Mouse (Mus musculus): ENCODE data around the gene Fam213b. TPM values are rescaled to one million over a fixed set of nuclear protein-coding genes. Genes with fewer than 3 reads are reported as not detected.

The Fam213b gene
- total RNA-seq, 2 experiments from 2014 or later = 54.8 to 58.7 TPM

DNA sequence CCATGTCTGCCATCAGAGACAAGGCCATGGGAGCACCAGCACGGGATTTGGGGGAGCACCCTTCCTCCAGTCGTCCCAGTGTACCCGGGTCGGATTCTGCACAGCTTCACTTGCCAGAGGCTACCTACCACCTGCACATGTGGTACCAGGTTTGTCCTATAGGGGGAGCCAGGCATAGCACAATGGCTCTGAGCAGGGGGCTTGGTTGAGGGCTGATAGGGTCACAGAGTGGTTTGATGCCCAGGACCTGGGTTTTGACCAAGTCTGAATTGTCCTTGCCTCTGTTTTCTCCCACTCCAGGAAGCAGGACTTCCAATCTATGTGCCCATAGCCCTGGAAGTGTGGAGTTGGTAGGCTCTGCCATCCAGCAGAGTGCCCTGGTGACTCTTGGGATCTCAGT, 26.5 kb upstream of the Fam213b start:
- no peak for DNase-seq (ENCODE audit: low spot score in 2 of 2)

- no peak for DNase-seq (ENCODE audit: low spot score in 2 of 2)
Observed at GRCm38 (mm10) chr4:154922931-154923330, 24.0 kb upstream of the Fam213b start.

DNA sequence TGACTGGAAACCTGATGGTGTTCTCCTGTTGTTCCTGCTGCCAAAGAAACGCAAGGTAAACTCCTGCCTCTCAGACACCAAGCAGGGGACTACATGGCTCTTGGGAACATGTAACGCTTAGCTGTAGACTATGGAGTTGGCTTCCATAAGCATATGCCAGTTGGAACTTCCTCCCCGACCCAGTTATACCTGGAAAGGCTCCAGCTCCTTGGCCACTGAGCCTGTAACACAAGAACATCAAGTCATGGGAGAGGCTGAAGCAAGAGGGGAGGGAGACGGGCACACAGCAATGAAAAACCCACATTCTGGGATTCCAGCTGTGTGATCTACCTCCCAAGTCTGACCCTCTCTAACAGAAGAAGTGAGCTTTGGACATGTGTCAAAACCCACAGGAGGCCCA, 23.4 kb upstream of the Fam213b start:
- DNase-seq (ENCODE audit: low spot score in 2 of 2) = no peak

DNA sequence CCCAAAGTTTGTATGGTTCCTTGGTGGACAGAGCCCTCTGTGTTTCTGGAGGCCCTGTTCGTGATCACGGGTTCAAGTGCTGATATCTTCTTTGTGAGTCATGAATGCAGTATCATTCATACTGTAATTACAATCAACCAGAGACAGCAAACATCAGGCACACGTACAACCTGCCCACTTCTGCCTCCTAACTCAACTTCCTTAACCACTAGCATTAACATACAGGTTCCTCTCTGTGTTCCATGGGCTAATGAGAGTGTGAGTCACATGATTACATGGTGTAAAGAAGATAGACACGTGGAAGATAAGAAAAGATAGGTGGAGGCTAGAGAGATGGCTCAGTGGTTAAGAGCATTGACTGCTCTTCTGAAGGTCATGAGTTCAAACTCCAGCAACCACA, 17.7 kb upstream of the Fam213b start:
- DNase-seq (ENCODE audit: low spot score in 2 of 2) = no peak

DNA sequence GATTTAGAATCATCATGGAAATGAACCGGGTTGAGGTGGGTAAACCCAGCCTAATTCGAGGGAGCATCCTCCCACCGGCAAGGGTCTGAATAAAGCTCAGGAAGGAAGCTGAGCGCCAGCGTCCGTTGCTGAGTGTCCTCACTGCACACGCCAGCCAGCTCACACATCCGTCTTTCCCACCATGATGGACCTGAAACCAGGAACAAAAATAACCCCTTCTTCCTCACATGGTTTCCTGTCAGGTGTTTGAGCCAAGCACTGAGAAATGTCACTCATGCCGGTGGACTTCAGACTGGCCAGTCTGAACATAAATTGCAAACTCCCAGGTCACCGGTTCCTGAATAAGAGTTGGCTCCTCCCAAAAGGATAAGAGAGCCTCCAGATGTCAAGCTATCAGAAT, 16.4 kb upstream of the Fam213b start:
- no peak for DNase-seq (ENCODE audit: low spot score in 2 of 2)

GRCm38 (mm10) chr4:154914707-154915106, 15.8 kb upstream of the Fam213b start:
- no peak for DNase-seq (ENCODE audit: low spot score in 2 of 2)

DNA sequence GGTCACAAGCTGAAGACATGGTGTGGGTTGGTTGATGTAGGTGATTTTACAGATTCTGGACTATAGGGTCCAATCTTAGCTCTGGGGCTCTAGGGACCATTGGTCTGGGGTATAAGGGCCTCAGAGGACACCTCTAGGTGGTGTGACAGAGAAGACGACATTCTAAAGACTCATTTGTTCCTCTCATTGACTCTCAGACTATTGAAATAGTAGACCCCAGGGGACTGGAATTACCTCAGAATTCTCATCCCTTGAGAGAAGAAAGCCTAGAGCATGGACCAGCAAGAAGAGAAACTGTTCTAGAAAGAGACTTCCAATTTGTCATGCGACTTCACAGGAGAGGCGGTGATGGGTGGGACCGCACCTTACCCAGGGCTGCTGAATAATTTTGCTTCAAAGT, 15.3 kb upstream of the Fam213b start:
- no peak for DNase-seq (ENCODE audit: low spot score in 2 of 2)

DNA sequence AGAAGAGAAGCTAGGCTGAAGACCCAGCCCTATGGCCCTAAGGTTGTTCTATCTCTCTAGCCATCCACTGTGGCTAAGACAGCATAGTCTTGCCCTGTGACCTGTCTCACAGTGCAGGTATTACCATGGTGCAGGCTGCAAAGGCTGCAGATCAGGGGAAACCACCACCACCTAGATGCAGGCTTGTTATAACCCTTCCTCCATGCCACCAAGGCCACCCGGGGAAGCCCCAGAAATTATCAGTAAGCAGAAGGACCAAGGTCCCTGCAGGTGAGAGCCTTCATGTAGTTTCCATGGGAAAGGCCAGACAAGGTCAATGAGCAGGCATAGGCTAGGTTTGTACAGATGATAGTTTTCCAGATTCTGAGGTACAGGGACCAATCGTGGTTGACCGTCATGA, 14.9 kb upstream of the Fam213b start:
- DNase-seq (ENCODE audit: low spot score in 2 of 2) = no peak

DNA sequence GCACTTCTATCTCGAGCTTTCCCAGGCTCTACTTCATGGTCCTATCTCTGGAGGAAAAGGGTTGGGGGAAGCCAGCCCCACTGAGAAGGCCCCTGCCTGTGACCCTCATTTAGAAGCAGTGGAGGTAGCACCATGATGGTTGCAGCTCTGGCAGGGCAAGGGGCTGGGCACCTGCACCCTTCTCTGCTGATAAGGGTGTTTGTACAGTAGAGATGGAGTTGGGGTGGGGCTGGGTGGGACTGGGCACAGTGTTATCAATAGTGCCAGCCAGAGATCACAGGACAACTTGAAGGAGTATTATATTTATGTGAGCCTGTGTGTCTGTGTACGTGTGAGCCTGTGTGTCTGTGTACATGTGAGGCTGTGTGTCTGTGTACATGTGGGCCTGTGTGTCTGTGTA, 12.7 kb upstream of the Fam213b start:
- no peak for DNase-seq (ENCODE audit: low spot score in 2 of 2)

DNA sequence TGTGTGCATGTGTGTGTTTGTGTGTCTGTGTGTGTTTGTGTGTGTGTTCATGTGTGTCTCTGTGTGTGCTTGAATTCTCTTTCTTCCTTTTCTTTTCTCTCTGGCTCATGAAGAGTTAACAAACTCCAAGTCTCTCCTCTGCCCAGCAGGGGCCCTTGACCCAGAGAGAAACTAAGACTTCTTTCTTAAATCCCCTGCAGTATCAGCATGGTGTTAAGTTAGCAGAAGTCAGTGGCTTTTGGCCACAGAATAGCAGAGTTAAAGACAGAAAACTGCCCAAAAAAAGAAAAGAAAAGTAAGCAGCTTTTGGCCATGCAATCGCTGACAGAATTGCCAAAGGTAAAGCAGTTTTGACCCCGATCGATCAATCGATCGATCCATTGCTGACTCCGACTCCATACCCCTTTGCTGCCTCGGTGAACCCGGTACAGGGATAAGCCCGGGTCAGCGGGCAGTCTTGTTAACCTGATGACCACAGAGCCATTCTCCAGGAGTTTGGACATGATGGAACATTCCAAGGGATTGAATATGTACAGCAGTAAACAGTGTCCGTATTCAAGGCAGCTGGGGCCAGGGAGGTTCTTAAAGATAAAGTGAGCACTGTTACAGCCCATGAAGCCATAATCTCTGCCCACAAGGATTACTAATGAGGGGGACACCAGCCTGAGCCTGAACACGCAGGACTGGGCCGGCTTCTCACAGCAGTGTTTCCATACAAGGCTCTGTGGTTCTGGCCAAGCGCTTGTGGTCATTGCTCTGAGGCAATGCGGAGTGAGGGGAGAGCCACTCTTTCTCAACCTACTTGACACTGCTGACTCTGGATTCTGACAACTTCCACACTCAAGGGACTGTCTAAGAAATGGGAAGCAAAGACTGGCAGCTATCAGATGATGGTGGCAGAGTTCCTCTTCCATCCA, 11.9 kb upstream of the Fam213b start:
- no peak for DNase-seq (ENCODE audit: low spot score in 2 of 2)

GRCm38 (mm10) chr4:154908490-154908889, 9.6 kb upstream of the Fam213b start:
- DNase-seq (ENCODE audit: low spot score in 2 of 2) = no peak

DNA sequence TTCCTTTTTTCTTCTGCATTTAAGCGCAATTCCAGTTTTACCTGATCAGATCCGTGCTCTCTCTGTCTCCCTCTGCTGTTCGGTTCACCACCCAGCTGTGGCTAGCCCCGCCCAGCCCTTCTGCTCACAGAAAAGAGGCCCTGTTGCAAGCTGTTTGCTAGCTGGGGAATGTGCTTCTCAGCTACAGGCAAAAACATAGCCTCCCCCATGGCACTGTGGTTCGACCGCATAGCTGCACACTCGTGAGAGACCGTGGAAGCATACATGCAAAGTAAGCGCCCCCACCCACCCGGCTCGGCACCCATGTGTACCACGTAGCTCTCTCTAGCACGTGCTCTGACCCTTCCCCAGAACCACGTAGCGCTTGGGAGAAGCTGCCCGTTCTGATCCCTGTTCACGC, 8.9 kb upstream of the Fam213b start:
- peak; percentile 50 to 76 for DNase-seq (ENCODE audit: low spot score in 2 of 2)

- DNase-seq (ENCODE audit: low spot score in 2 of 2) = peak; percentile 79 to 92
Observed at GRCm38 (mm10) chr4:154904185-154905071, 5.5 kb upstream of the Fam213b start.

DNA sequence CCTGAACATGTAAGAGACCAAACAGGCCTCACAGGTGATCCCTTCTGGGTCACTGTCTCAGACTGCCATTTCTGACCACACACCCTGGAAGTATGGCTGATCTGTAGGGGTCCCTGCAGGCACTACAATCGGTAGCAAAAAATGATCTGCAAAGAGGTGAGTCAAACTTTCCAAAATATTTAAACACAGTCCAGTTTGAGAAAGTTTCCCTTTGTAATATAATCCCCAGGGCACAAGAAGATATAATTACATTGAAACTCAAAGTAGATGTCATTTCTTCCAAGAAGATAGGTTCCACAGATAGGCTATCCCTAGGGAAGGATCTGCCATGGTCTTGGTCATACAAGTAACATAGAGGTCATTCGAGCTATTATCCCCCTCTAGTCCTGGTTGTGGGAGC, 3.4 kb upstream of the Fam213b start:
- DNase-seq (ENCODE audit: low spot score in 2 of 2) = no peak

DNA sequence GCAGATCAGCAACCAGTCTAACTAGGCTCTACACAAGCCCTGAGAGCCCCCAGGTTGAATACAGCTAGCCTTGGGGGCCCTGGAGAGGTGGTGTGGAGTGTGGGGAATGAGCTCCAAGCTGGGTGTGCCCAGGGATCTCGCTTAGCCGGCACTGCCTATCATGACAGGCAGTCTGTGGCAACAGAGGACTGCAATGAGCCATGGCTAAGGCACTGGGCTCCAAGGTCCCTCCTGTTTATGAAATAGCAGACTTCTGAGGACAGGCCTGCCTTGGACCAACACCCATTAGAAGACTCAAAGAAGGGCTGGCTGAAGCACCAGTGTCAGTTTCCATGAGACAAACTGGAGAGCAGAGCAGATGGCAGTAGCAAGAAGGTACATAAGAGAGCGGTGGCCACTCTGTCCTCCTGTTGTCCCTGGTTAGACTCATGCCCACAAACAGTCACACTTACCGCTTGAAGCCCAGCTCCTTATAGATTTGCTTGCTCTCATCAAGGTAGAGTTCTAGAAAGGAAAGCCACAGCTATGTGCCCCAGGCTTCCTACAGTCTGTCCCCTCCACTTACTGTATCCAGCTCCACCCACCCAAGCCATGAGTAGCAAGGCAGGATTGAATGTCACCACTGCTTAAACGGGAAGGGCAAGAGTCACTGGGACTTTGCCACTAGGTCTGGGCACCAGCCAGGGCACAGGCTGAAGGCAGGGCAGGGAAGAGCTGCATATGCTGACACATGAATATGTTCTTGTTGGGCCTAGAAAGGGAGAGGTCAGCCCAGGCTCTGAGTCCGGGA, 1.1 kb downstream of the Fam213b start:
- no peak for DNase-seq (ENCODE audit: low spot score in 2 of 2)

DNA sequence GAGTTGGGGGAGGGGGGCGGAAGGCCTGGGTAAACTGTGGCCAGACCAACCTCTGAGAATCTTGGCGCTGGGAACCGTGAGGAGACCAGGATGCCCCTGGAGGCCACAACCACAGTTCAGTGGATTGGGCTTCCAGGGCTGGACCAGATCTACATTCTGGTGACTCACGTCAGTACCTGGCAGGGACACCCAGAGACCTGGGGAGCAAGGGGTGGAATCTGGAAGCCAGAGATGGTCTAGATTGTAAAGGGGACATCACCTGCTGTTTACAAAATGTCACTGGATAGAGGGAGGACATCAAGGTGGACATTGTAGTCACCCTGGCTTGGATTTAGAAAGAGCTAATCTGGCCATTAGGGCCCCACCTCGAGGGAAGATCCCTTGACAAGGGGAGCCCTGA, 3.4 kb downstream of the Fam213b start:
- DNase-seq (ENCODE audit: low spot score in 2 of 2) = no peak

DNA sequence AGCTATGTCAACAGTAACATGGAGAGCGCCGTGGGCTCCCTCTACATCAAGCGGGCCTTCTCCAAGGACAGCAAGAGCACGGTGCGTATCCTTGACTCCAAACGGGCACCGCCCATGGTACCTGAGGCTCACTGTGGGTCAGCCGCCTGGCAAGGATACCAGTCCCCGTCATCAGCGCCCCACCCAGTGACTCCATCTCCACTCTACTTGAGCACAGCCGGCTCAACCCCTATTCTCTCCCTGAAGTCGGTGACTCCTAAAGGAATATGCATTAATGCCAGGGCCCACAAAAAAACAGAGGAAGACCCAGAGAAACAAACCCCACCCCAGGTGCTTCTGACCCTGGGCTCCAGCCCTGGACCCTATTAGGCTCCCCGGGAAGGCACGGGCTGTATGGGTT, 8.0 kb downstream of the Fam213b start:
- DNase-seq (ENCODE audit: low spot score in 2 of 2) = no peak

- DNase-seq (ENCODE audit: low spot score in 2 of 2) = no peak
Observed at GRCm38 (mm10) chr4:154887593-154888250, 11.2 kb downstream of the Fam213b start.

DNA sequence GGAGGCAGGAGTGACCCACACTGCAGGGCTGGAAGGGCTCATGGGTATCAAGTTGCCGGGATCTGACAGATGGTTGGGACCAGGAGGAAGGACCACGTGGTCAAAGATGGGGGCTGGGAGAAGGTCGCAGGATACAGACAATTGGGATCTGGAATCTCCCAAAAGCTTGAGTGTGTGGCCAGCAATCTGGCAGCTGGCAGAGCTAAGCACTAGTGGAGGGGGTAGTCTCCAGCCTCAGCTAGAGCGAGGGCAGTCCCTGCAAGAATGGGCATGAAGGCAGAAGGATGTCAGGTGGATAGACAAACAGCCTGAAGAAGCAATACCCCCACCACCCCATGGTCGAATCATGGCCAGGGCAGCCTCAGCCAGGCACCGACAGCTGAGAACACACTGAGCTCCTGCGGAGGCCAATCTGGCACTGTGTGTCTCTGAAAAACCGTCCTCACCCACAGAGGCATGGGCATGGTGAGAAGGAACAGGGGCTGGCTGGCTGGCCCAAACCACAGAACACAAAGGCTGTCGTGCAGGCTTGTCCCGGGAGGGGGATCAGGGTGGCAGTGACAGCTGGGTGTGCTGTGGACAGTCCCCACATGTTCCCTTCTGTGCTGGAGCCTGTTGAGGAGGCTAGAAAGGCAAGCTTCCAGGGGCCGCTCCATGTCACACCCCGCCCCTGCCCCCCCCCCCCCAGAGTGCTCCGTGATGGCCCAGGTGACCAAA, 11.9 kb downstream of the Fam213b start:
- DNase-seq (ENCODE audit: low spot score in 2 of 2) = no peak

DNA sequence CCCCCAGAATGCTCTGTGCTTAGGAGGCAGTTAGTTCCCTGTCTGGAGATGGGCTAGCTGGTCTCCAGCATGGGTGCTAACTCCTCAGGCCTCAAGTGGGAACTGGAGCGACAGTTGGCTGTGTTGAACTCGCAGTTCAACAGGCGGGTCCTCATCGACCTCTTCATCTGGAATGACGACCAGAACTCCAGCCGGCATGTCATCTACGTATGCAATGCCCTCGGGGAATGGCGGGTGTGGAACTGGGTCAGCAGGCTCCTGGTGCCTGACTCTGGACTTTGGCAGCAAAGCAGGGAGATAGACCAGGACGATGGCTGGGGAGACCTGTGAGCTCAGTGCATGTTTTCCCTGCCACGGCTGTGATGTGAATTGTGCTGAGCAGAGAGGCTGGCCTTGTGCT, 13.5 kb downstream of the Fam213b start:
- no peak for DNase-seq (ENCODE audit: low spot score in 2 of 2)

Data from layer of hippocampus, adult 18-20 months (tissue).